Mouse (Mus musculus): ENCODE measurements at regions not wholly inside any gene's neighbourhood (a gene's known extent, or its start where the extent isn't known, plus 50 kb on each side); places are given as distances from the start of the nearest gene placed in this dataset.

DNA sequence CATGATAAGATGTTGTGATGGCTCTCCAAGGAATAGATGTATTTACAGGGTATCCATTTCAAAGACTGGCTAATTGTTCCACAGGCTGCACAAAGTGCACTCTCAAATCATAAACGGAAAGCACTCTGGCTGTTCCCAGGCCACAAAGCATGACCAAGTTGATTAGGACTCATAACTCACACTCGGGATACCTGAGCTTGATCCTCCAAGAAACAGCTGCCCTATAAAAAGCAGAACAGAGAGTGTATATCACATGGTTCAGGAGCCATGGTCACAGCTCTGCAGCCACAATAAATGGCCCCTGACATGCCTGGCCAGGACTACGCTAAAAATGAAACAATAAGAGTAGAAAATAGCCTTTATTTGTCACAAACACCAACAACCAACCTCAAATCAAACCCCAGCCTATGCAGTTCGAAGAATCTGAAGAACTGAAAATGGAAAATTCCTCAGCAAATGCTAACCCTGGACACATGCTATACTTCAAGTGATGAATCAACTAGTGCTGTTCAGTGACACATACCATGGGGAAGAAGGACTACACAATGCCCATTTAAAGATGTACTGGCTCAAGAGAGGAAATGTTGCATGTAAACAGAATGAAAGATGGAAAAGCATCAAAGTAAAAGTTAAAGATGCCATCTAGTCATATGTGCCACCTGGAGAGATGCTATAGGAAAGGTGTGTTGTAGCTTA, 473.5 kb downstream of the Gsdmc2 start:
- H3K4me1 ChIP-seq (ENCODE audit: control insufficient read depth in 1 of 2, insufficient read depth in 2 of 2), result peaks cover 0 to 8% of the 10 kb centered on the region in 2 experiments; a peak in 2 of 4 replicates
- no peaks in the 10 kb centered on the region for H3K9me3 ChIP-seq (replicated peaks; ENCODE audit: low read length)
- dilution Hi-C loops (cut with MboI; ENCODE audit: extremely low pct_ligation_motif_present, extremely low pct_unique_long_range_greater_than_20kb, low sequenced_read_pairs), result no loop called here
- peak; percentile 31 for DNase-seq (ENCODE audit: extremely low read depth)
- no peak overlapping the region for H3K4me2 ChIP-seq (ENCODE audit: insufficient read depth, low read depth, poor library complexity, severe bottlenecking)
- no peak overlapping the region for H3K9ac ChIP-seq (ENCODE audit: insufficient read depth, low read depth)
- no peaks in the 10 kb centered on the region for H3K36me3 ChIP-seq (replicated peaks in 1 of 2; ENCODE audit: control insufficient read depth in 1 of 2, insufficient read depth in 1 of 2, low read length in 1 of 2)
- no peak overlapping the region for H3K4me3 ChIP-seq (replicated peaks in 1 of 3; ENCODE audit: low read depth in 2 of 3, low read length in 2 of 3, poor library complexity in 1 of 3)
- H3K27ac ChIP-seq (ENCODE audit: insufficient read depth, low read depth), result no peak overlapping the region
- no peaks in the 10 kb centered on the region for H3K27me3 ChIP-seq (replicated peaks)
- in situ Hi-C loops (cut with MboI; ENCODE audit: low pct_ligation_motif_present, low pct_unique_long_range_greater_than_20kb, low sequenced_read_pairs), result no loop called here
- TF ChIP-seq IRF4 (IDR thresholded peaks at IDR 0.05; ENCODE audit: low read depth, low read length) (0 out of 2 replicates have a peak, but pooled peaks have one; percentile 14), PAX5 (IDR thresholded peaks at IDR 0.05; ENCODE audit: low read length) (no peak)
- H3K79me2 ChIP-seq (replicated peaks; ENCODE audit: control insufficient read depth, extremely low read depth, insufficient read depth, poor library complexity, severe bottlenecking), result no peaks in the 10 kb centered on the region

DNA sequence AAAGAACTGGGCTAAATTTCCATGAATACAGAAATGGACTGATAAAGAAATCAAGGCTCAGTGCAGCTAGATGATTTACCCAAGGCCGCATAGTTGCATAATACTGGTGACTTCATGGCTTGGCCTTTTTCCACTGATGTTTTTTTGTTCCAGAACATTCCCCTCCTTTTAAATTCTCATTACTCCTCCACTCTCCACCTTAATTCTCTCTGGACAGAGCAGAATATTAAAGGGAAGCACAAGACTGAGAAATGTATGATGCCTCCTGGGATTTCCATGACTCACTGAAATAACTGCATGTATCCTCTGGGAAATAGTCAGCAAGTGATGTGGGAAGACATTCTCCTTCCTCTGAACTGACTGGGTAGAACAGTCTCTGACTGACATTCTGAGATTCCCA, 480.5 kb downstream of the Gsdmc2 start:
- Histone ChIP-seq H3K4me3 (replicated peaks in 1 of 3; ENCODE audit: low read depth in 2 of 3, low read length in 2 of 3, poor library complexity in 1 of 3) (no peak overlapping the region), H3K36me3 (replicated peaks in 1 of 2; ENCODE audit: control insufficient read depth in 1 of 2, insufficient read depth in 1 of 2, low read length in 1 of 2) (no peaks in the 10 kb centered on the region), H3K9me3 (replicated peaks; ENCODE audit: low read length) (no peaks in the 10 kb centered on the region), H3K9ac (ENCODE audit: insufficient read depth, low read depth) (no peak overlapping the region), H3K27me3 (replicated peaks) (no peaks in the 10 kb centered on the region), H3K4me1 (ENCODE audit: control insufficient read depth in 1 of 2, insufficient read depth in 2 of 2) (no peaks in the 10 kb centered on the region), H3K27ac (ENCODE audit: insufficient read depth, low read depth) (no peak overlapping the region), H3K4me2 (ENCODE audit: insufficient read depth, low read depth, poor library complexity, severe bottlenecking) (no peak overlapping the region), H3K79me2 (replicated peaks; ENCODE audit: control insufficient read depth, extremely low read depth, insufficient read depth, poor library complexity, severe bottlenecking) (no peaks in the 10 kb centered on the region)
- dilution Hi-C loops (cut with MboI; ENCODE audit: extremely low pct_ligation_motif_present, extremely low pct_unique_long_range_greater_than_20kb, low sequenced_read_pairs), result no loop called here
- TF ChIP-seq RCOR1 (conservative IDR thresholded peaks at IDR 0.05; ENCODE audit: low read depth, low read length) (no peak), ETS1 (conservative IDR thresholded peaks at IDR 0.05; ENCODE audit: low read depth, low read length) (no peak), CHD2 (IDR thresholded peaks at IDR 0.05; ENCODE audit: low read length) (no peak), SIN3A (IDR thresholded peaks at IDR 0.05; ENCODE audit: low read length) (no peak), KAT2A (IDR thresholded peaks at IDR 0.05; ENCODE audit: insufficient replicate concordance, low read length) (no peak), USF2 (conservative IDR thresholded peaks at IDR 0.05; ENCODE audit: low read depth, low read length) (no peak), JUN (IDR thresholded peaks at IDR 0.05; ENCODE audit: insufficient read depth, low read depth, low read length) (no peak), ZKSCAN1 (IDR thresholded peaks at IDR 0.05; ENCODE audit: borderline replicate concordance, low read depth, low read length) (no peak), MAZ (IDR thresholded peaks at IDR 0.05; ENCODE audit: low read depth, low read length) (no peak), TBP (conservative IDR thresholded peaks at IDR 0.05; ENCODE audit: low read depth, low read length) (no peak), NRF1 (IDR thresholded peaks at IDR 0.05; ENCODE audit: low read depth, low read length) (no peak), EP300 (IDR thresholded peaks at IDR 0.05; ENCODE audit: low read length) (no peak), POLR2AphosphoS2 (IDR thresholded peaks at IDR 0.05; ENCODE audit: low read depth, low read length) (no peak), ZMIZ1 (IDR thresholded peaks at IDR 0.05; ENCODE audit: low read depth, low read length) (no peak), CHD1 (IDR thresholded peaks at IDR 0.05; ENCODE audit: low read depth, low read length) (no peak), POLR2A (IDR thresholded peaks at IDR 0.05; ENCODE audit: low read depth, low read length) (no peak), GABPA (IDR thresholded peaks at IDR 0.05; ENCODE audit: insufficient replicate concordance, low read depth, low read length) (no peak), NELFE (IDR thresholded peaks at IDR 0.05; ENCODE audit: low read depth, low read length) (no peak), MYC (IDR thresholded peaks at IDR 0.05; ENCODE audit: low read depth, low read length) (no peak), JUND (conservative IDR thresholded peaks at IDR 0.05; ENCODE audit: low read depth, low read length) (no peak)
- no peak for DNase-seq (ENCODE audit: extremely low read depth)
- in situ Hi-C loops (cut with MboI; ENCODE audit: low pct_ligation_motif_present, low pct_unique_long_range_greater_than_20kb, low sequenced_read_pairs), result no loop called here
